Mouse (Mus musculus) layer of hippocampus, adult 2 months (tissue): ENCODE results near the gene Fbxo36. TPM values are rescaled to one million over a fixed set of nuclear protein-coding genes. Genes with fewer than 3 reads are reported as not detected.

Experiments
- DNase-seq, 2 experiments: peaks; one replicate each; pipeline ENCODE4 v3.0.0; 2022; ENCODE audit warnings: low spot score in 2 of 2
- H3K27ac ChIP-seq: fragments of 200-600 bp; 2 replicates; pipeline ENCODE4 v1.8.1; 2022
- H3K4me3 ChIP-seq: fragments of 200-600 bp; 2 replicates; pipeline ENCODE4 v1.8.1; 2022; ENCODE audit warnings: mild to moderate bottlenecking
- CTCF ChIP-seq: fragments of 200-600 bp; conservative IDR thresholded peaks from 2 replicates; pipeline ENCODE4 v1.8.1; 2022; ENCODE audit warnings: antibody characterized with exemption, mild to moderate bottlenecking, moderate library complexity
- long read RNA-seq, 2 experiments: library from polyadenylated mRNA; stranded (forward); transcript quantifications; one replicate each; pipeline ENCODE4 v2.0.0; 2021; ENCODE audit warnings: borderline mapping rate in 2 of 2
- total RNA-seq, 2 experiments: library from RNA; stranded (reverse); gene quantifications; 2 replicates each; pipeline ENCODE4 v1.2.3; 2021

Fbxo36 gene
- total RNA-seq, result 1 to 10 TPM; 2.4 to 3.1 TPM
- long read RNA-seq, experiment 1, partial matches to known transcripts, result 1 of 4 reads
- long read RNA-seq, experiment 1, other reads (novel, unspliced or antisense), result 2 of 4 reads
- long read RNA-seq, experiment 2, partial matches to known transcripts, result 0 of 13 reads
- long read RNA-seq, experiment 2, other reads (novel, unspliced or antisense), result 9 of 13 reads

GRCm38 (mm10) chr1:84839309-84840017 is at the start of gene Fbxo36:
Fbxo36 (plus strand) TSS chr1:84839841.
- no peak for TF ChIP-seq CTCF
- H3K27ac ChIP-seq, result peak within 1 kb of the TSS; percentile 97
- peak; percentile 90 to 91 for DNase-seq
- H3K4me3 ChIP-seq, result peak within 1 kb of the TSS; percentile 76

GRCm38 (mm10) chr1:84791393-84791792 is 48.2 kb upstream of the Fbxo36 start:
- TF ChIP-seq CTCF, result no peak
- H3K27ac ChIP-seq, result no peak overlapping the region

GRCm38 (mm10) chr1:84795335-84795734 is 44.3 kb upstream of the Fbxo36 start:
- no peak for DNase-seq
- Histone ChIP-seq H3K27ac (no peak overlapping the region), H3K4me3 (no peak overlapping the region)
- TF ChIP-seq CTCF, result no peak

More at GRCm38 (mm10) chr1:84791393-84791792, 48.2 kb upstream of the Fbxo36 start:
- no peak for DNase-seq
- H3K4me3 ChIP-seq, result no peak overlapping the region

DNA sequence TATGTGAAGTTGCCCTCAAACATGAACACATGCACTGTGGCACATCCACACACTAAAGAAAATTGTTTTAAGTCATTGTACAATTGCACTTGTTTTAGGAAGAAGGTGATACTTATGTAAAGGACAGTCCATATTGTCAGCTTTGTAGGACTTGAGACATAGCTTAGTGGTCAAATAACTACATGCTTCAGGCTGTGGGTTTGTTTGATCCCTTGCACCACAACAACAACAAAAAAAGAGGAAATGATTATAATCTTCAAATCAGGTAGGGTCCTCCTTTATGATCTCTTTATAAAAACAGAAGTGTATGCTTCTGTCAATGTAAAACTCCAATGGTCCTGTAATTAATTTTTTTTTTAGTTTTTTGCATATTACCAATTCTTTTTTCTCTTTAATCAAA is 40.5 kb upstream of the Fbxo36 start:
- no peak for DNase-seq
- H3K27ac ChIP-seq, result no peak overlapping the region
- no peak for TF ChIP-seq CTCF
- no peak overlapping the region for H3K4me3 ChIP-seq

DNA sequence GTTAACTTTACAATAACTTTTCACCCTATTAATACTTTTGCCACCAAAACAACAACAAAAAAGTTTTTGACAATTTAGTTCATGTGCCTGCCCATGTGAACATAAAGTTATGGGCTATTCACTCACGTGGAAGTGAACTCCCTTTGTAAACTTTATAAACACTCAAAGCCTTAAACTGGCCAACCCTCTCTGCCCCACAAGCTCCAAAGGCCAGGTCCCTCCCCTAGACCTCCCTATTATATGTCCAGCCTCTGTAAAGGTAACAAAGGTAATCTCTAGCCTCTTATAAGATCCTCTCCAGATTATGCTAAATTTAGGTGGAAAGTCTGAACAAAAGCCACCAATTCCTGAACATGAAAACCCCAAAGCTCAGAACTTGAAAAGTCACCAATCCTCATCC is 35.9 kb upstream of the Fbxo36 start:
- no peak for DNase-seq
- Histone ChIP-seq H3K27ac (no peak overlapping the region), H3K4me3 (no peak overlapping the region)
- no peak for TF ChIP-seq CTCF

DNA sequence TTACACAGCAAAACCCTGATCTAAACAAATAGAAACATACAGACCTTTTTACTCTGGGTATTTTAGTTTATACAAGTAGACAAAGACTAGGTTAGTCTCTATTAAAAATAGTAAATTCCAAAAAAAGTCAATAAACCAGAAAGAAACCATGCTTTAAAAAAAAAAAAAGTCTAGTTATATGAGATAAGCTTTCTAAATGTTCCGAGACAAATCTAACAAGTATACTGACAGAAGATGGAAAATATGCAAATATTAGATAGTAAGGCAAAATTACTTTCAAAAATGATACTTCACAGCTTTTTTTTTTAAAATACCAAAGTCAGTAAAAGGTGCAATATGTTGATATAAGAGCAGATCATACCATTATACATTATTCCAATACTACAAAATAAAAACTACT is 22.0 kb upstream of the Fbxo36 start:
- no peak for DNase-seq
- no peak overlapping the region for H3K4me3 ChIP-seq
- TF ChIP-seq CTCF, result no peak
- H3K27ac ChIP-seq, result no peak overlapping the region

- no peak for DNase-seq
- no peak for TF ChIP-seq CTCF
- no peak overlapping the region for H3K27ac ChIP-seq
- H3K4me3 ChIP-seq, result no peak overlapping the region
Observed at GRCm38 (mm10) chr1:84825091-84825490, 14.6 kb upstream of the Fbxo36 start.

- DNase-seq, result no peak
- Histone ChIP-seq H3K27ac (peak overlapping the region; percentile 97), H3K4me3 (peak overlapping the region; percentile 76)
- TF ChIP-seq CTCF, result no peak
Observed at GRCm38 (mm10) chr1:84837523-84838145, 2.0 kb upstream of the Fbxo36 start.

DNA sequence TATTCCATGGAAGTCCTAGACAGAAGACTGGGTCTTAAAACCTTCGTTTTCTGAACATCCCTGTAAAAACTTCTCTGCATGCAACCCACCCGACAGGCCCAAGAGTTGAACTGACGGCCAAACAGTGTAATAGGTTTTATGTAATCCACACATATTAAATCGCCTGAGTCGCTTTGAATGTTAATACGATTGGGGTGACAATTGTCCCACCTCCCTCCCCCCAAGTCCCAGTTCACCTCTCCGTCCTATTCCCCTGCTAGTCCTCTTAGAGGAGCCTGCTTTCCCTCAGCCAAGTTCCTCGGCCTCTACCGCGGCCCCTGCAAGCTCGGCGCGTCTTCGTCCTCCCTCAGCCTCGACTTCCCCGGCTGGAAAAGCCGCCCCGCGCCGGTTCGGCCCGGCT is 1.5 kb upstream of the Fbxo36 start:
- Histone ChIP-seq H3K27ac (peak overlapping the region; percentile 97), H3K4me3 (peak overlapping the region; percentile 76)
- DNase-seq, result no peak
- TF ChIP-seq CTCF, result no peak

DNA sequence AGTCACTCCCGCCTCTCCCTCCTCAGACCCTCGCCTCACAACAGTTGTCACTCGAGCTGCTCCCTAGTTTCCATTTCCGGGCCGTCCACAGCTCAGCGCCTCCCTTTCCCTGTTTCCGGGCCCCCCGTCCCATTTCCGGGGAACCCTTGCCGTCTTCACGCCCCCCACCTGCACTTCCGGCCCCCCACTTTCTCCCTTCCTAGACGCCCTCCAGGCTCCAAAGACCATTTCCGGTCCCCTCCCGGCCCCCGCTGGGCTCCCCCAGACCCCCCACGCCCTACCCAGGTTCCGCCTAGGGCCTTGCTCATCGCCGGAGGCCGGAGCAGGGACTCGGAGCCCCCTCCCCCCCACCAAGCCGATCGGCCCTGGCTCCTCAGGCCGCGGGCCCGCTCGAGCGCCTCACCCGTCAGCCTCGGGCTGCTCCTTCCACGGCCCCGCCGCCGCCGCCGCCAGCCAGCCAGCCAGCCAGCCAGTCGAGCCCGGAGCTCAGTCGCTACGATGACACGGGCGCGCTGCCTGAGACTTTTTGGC is 955 bp upstream of the Fbxo36 start:
- Histone ChIP-seq H3K4me3 (peak overlapping the region; percentile 76), H3K27ac (peak overlapping the region; percentile 97)
- TF ChIP-seq CTCF, result no peak
- DNase-seq, result peak; percentile 68 to 72

DNA sequence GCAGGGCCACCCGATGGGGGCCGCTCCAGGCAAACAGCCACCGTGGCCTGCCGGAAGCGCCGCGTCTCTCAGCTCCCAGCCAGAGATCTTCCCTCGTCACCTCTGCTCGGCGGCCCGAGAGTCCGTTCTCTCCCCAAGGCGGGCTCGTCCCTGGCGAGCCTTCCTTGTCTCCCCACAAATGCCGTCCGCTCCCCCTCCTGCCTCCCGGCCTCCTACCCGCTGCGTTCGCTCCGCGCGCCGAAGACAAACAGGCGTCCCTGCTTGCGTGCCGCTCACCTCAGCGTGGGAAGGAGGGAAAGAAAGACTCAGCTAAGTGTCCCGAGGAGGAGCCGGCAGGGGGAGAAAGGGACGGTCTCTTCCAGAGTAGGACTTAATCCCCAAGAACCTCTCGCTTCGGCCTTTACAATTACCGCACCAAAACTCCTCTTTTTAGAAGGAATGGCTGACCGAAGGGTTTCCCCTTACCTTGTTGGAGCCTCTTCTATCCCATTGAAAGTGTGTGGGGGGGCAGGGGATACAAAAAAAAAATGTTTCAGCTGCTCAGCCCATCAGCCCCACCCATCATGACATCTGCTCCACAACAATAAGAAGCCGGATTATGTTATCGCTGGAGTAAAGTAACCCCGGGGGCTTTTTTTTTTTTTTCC is 500 bp downstream of the Fbxo36 start, which contains the start of gene Trip12:
Trip12 (minus strand) TSS at position 499 of the 647 bp plus-strand sequence.
- DNase-seq, result peak; percentile 26 to 29
- Histone ChIP-seq H3K27ac (peak within 1 kb of the TSS; percentile 97), H3K4me3 (peak within 1 kb of the TSS; percentile 76)
- peak; percentile 21; the same call in 1 of the 2 replicates for TF ChIP-seq CTCF

DNA sequence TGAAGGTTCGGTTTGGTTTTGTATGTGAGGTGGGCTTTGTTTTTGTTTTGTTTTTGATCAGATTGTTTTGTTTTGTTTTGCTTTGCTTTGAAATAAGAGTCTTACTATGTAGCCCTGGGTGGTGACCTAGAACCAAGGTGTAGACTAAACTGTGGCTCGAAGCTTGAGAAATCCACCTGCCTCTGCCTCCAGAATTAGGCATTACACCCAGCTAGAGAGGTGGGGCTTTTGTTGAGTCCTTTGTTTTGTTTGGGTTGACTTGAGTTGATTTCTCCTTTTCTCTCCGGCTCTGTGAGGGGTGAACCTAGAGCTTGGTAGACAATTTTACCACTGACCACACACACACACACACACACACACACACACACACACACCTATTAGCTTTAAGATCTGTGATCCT is 1.4 kb downstream of the Fbxo36 start:
- peak overlapping the region; percentile 76; the same call in 1 of the 2 replicates for H3K4me3 ChIP-seq
- no peak overlapping the region for H3K27ac ChIP-seq
- DNase-seq, result no peak
- no peak for TF ChIP-seq CTCF

GRCm38 (mm10) chr1:84843366-84843765 is 3.7 kb downstream of the Fbxo36 start:
- no peak overlapping the region for H3K27ac ChIP-seq
- no peak for TF ChIP-seq CTCF
- DNase-seq, result no peak
- no peak overlapping the region for H3K4me3 ChIP-seq
